Mouse (Mus musculus) CD4-positive, CD25-positive, alpha-beta regulatory T cell, adult 2 months (primary cell): ENCODE results near the gene Jmjd8.

ENCODE experiments used
- DNase-seq: peaks from one replicate; pipeline ENCODE4 v3.0.0-alpha.2; 2012; ENCODE audit warnings: low read depth, low spot score

The Jmjd8 gene

GRCm38 (mm10) chr17:25832436-25833290, 4.0 kb downstream of the Jmjd8 start:
- DNase-seq, result peak; percentile 98

GRCm38 (mm10) chr17:25833291-25833663, 4.6 kb downstream of the Jmjd8 start, which contains the start of gene Stub1:
Gene Stub1, minus strand, starts transcription at chr17:25833404.
- peak; percentile 64 for DNase-seq

GRCm38 (mm10) chr17:25833961-25834594, 5.4 kb downstream of the Jmjd8 start:
- DNase-seq, result no peak

GRCm38 (mm10) chr17:25834595-25835222, 6.0 kb downstream of the Jmjd8 start:
- DNase-seq, result no peak

GRCm38 (mm10) chr17:25835301-25835700, 6.6 kb downstream of the Jmjd8 start:
- DNase-seq, result no peak

- DNase-seq, result no peak
Measured at GRCm38 (mm10) chr17:25835816-25836215, 7.1 kb downstream of the Jmjd8 start.

GRCm38 (mm10) chr17:25836397-25837075, 7.9 kb downstream of the Jmjd8 start:
- DNase-seq, result no peak

GRCm38 (mm10) chr17:25837076-25837410, 8.4 kb downstream of the Jmjd8 start, which contains the start of gene Rhbdl1:
Gene Rhbdl1, minus strand, starts transcription at chr17:25837295.
- peak; percentile 62 for DNase-seq

GRCm38 (mm10) chr17:25837533-25837932, 8.9 kb downstream of the Jmjd8 start:
- DNase-seq, result no peak

- no peak for DNase-seq
Measured at GRCm38 (mm10) chr17:25838904-25839303, 10.2 kb downstream of the Jmjd8 start.

- DNase-seq, result no peak
Measured at GRCm38 (mm10) chr17:25839455-25840235, 11.0 kb downstream of the Jmjd8 start.

- DNase-seq, result no peak
Measured at GRCm38 (mm10) chr17:25840519-25840918, 11.9 kb downstream of the Jmjd8 start.

GRCm38 (mm10) chr17:25841117-25841880, 12.6 kb downstream of the Jmjd8 start, which contains the start of gene Gm20683:
Gene Gm20683, minus strand, starts transcription at chr17:25841763.
- DNase-seq, result no peak

GRCm38 (mm10) chr17:25842509-25842908, 13.8 kb downstream of the Jmjd8 start:
- DNase-seq, result no peak

- DNase-seq, result no peak
Measured at GRCm38 (mm10) chr17:25843122-25843521, 14.5 kb downstream of the Jmjd8 start.

- DNase-seq, result no peak
Measured at GRCm38 (mm10) chr17:25843636-25844395, 15.1 kb downstream of the Jmjd8 start.

GRCm38 (mm10) chr17:25844396-25844901, 15.8 kb downstream of the Jmjd8 start, which contains the start of gene Rhot2:
Gene Rhot2, minus strand, starts transcription at chr17:25844851.
- peak; percentile 97 for DNase-seq

- no peak for DNase-seq
Measured at GRCm38 (mm10) chr17:25860229-25860628, 31.6 kb downstream of the Jmjd8 start.
